Mouse (Mus musculus) heart, adult 2 months (tissue): Measurements from ENCODE around the gene Icos.

ENCODE experiments used
- CTCF ChIP-seq: fragments of 200-600 bp; IDR thresholded peaks from 2 replicates; pipeline ENCODE4 v1.8.1; 2022; ENCODE audit warnings: antibody characterized with exemption, mild to moderate bottlenecking, moderate library complexity
- EP300 ChIP-seq: fragments of 200-500 bp; IDR thresholded peaks from 2 replicates; pipeline ENCODE4 v1.6.1; 2011; ENCODE audit warnings: low read depth, low read length, control low read depth; ENCODE audit not compliant: insufficient read depth
- POLR2A ChIP-seq: fragments of 200-500 bp; IDR thresholded peaks from 2 replicates; pipeline ENCODE4 v1.6.1; 2011; ENCODE audit warnings: mild to moderate bottlenecking, low read depth, low read length, control low read depth; ENCODE audit not compliant: insufficient read depth

DNA sequence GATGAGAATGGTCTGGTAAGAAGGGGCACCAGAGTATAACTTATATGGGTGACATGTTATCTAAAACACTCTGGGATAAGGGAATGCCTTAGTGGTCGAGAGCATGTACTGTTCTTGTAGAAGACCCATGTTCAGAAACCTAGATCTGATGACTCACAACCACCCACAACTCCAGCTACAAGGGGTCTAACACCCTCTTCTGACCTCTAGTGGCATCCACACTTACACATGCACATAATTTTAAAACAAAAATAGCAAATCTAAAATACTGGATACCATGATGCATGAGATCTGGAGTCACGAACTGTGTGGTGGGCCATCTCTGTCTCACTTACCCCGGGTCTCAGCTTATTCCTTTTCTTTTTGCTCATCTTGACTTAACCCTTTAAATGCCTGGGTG is 37.7 kb upstream of the Icos start:
- no peak for TF ChIP-seq POLR2A
- no peak for TF ChIP-seq CTCF
- no peak for TF ChIP-seq EP300
